Mouse (Mus musculus): Measurements from ENCODE around the gene Slamf8.

Gene Slamf8

GRCm38 (mm10) chr1:172532551-172532950 lies 57.8 kb downstream of the Slamf8 start:
- DNase-seq (ENCODE audit: low spot score in 2 of 2), result no peak

Data from natural killer cell, adult 2 months (primary cell).